Mouse (Mus musculus): ENCODE results near the gene Upf1.

Gene Upf1

DNA sequence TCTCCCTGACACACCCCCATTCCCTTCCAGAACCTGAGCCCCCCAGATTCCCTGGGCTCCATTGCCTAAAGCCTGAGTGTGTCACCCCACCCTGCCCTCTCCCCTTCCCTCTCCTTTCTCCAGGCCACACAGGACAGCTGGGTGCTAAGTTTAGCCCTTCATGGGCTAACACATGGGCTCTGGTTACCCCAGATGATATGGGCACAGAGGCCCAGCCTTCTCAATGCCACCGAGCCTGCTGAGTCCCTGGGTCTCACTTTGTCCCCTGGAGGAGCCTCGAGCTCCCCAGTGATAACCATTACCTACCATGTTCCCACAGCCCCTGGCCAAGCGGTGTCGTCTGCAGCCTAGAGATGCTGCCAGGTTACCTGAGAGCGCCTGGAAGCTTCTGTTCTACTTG lies 35.2 kb downstream of the Upf1 start:
- no peak for DNase-seq

DNA sequence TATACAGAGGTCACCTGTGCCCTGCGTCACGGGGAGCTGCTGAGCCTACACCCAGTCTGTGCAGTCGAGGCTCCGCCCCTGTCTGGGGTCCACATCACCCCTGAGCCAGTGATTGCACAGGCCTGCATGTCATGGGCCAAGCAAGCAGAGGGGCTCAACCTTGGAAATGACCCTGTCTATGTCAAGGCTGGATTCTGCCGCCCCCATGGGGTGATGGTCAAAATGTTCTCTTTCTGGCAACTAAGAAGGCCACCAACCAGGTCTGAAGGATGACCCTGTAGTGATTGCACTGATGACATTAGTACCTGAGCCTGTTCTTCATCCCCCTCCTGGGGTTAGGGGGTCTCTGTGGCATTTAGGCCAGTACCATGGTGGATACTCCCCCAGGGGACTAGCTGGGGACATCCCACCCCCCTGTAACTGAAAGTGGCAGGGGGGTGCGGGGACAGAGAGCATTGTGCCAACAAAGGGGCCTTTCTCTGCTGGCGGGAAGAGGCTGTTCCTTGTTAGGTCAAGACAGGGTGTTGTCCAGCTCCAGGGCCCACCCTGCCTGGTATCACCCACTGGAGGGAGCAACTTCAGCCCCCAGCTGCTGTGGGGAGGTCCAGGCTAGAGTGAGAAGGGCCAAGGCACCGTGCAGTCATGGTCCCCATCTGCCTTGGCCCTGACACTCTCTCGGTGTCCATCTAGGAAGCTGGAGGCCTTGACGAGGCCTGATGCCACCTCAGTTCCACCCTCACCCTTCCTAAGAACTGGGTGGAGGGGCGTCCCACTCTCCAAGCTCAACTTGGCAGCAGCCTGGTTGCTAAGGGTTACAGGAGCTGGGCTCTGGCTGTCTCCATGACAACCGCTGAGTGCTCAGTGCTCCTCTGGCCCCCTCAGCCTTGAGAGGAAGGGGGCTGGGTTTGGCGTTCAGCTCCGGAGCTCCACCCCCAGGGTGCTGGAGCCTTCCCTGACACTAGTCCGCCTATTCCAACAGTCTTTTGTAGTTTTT lies 36.3 kb downstream of the Upf1 start:
- peak in 1 of 2 experiments; percentile 16 for DNase-seq

DNA sequence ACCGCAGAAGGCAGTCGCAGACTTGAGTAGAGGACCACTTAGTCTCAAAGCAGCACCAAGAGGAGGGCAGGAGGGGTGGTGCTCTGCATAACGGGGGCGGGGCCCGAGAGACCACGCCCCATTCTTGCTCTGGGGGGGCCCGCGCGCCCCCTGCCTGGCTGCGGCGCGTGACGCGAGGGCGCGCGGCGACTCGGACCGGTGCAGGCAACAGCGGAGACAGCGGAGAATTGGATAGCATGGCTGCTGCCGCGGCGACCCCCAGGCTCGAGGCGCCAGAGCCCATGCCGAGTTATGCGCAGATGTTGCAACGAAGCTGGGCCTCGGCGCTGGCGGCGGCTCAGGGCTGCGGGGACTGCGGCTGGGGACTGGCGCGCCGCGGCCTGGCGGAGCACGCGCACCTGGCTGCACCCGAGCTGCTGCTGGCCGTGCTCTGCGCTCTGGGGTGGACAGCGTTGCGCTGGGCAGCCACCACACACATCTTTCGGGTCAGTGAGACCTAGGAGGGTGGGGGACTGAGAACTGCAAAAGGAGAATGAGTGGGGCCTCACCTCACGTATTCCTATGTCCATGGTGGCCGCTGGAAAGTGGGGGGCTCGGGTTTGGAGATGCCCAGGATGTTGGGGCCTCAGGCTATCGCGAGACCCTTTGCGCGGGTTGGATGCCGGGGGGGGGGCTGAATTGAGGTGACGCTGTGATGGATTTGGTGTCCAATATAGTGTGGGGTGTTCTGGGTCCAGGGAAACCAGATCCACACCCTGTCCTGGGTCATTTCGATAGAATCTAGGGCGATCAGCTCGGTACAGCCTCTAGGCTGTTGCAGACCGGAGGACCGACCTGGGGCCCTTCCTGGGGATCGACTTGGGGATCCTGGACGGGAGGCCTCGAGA lies 37.2 kb downstream of the Upf1 start, which contains the start of gene Cers1:
TSS of gene Cers1 (plus strand) at position 152 of the 887 bp plus-strand sequence.
- peak; percentile 30 to 60 for DNase-seq

DNA sequence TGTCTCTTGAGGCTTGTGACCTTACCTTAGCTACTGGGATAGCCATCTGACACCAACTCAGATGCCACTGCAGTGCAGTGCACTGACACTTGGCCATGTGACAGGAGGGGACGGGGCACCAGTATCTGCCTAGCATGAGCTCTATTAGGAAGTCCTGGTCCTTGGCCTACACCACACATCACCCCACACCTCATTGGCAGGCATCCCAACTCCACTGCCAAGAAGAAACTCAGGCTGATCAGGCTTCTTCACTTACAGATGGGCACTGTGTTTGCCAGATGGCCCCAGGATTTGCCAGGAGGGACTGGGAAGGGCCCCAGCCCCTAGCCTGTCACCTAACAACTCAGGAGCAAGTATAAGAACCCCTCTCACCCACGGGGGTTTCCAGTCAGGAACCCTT lies 39.7 kb downstream of the Upf1 start:
- DNase-seq, result no peak

DNA sequence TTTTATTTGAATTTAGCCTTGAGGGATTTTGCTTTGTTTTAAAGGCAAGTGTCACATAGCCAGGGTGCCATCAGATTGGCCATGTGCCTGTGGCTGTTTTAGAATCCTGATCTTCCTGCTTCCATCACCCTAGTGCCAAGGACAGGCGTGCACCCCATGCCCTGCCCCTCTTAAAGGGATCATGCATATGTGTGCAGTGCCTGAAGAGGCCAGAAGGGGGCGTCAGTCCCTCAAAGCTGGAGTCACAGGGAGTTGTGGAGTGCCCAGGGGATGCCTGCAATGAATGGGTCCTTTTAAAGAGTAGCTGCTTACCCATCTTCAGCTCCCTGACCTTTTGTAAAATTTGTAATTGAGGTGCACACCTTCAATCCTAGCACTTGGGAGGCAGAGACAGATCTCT lies 43.8 kb downstream of the Upf1 start:
- DNase-seq, result peak in 1 of 2 experiments; percentile 50

DNA sequence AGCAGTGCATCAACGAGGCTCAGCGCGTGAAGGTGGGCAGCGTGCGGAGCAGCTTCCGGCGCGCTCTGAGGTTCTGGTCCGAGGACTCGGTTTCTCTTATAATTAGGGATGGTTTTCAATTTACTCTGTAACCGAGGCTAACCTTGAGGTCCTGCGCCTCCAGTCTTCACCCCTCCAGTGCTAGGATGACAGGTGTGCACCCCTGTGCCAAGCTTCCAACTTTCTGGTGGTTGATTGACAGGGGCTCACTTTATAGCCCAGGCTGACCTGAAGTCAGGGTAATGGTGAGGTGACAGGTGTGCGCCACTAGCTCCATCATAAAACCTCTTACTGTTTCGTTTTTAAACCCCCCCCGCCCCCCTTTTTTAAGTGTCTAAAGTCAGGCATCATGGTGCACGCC lies 50.2 kb downstream of the Upf1 start:
- no peak for DNase-seq

DNA sequence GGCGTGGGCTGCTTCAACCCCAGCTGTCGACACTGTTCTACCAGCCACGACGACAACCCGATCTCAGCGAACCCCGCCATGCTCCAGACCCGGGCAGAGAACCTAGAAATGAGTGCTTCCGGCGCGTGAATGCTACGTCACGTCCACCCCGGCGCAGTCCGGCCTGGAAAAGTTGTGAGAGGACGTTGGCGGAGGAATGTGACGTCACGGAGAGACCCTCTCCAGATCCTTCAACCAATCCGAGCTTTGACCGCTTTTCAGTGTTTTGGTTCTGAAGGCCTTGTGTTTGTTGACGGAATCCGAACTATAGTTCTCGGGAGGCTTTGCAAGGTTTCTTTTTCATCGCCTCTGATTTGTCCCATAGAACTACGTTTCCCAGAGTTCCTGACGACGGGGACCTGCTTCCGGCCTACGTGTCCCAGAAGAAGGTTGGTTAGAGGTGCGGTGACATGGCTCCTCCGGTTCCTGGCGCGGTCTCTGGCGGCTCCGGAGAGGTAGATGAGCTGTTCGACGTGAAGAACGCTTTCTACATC lies 50.7 kb downstream of the Upf1 start, which contains the start of the genes Ddx49 and Cope:
TSS of gene Ddx49 (minus strand) at position 132 of the 533 bp plus-strand sequence.
TSS of gene Cope (plus strand) at position 161 of the 533 bp plus-strand sequence.
- peak; percentile 96 for DNase-seq

DNA sequence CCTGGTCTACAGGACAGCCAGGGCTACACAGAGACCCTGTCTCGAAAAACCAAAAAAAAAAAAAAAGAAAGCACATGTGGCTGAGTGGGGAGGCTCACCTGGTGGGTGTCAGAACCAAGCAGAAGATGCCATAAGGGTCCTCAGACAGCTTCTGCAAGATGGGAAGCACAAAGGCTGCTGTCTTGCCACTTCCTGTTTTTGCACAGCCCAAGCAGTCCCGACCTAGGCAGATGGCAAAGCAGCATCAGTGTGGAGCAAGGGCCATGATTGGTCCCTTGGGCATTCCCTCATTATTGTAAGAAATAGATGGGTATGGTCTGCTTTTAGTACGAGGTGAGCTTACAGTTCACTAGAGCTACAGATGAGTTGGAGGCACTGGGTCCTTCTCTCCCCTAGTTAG lies 52.2 kb downstream of the Upf1 start:
- DNase-seq, result no peak

DNA sequence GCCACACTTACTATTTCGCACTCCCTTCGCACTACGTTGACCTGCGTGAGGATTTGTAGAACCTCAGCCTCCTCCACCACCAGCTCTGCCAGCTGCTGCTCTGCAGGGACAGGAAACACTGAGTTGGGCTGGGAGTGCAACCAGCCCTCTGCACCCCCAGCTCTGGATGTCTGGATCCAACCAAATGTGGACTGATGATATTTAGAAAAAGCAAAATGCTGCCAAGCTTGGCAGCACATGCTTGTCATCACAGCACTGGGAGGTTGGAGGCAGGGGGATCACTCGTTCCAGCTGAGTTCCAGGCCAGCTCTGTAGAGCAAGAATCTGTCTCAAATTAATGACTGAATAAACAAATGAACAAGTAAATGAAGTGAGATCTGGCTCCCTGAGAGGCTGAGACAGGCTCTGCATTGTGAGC lies 59.1 kb downstream of the Upf1 start:
- no peak for DNase-seq

DNA sequence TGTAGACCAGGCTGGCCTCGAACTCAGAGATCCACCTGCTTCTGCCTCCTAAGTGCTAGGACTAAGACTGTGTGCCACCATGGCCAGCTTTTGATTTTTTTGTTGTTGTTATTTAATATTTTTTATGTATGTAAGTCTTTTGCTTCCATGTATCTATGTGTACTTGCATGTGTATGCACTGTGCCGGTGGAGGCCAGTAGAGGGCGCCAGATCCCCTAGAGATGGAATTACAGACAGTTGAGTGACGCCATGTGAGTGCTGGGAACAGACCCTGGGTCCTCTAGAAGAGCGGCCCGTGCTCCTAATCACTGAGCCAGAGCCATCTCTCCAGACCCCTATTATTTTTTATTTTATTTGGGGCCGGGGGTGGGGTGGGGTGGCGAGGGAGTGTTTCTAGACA lies 66.3 kb downstream of the Upf1 start:
- peak in 1 of 2 experiments; percentile 37 for DNase-seq

DNA sequence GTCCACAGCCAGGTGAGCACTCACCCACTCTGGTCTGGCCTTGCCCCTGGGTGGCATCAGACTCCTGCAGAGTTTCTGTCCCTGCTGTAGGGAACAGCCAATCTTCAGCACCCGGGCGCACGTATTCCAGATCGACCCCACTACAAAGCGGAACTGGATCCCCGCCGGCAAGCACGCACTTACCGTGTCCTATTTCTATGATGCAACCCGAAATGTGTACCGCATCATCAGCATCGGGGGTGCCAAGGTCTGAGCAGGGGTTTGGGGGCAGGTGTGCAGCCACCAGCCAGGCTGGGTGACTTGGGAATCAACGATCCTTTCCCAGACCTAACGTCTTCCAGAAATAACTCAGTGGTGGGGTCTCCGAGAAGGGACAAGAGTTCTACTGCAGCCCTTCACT lies 67.8 kb downstream of the Upf1 start:
- DNase-seq, result no peak

DNA sequence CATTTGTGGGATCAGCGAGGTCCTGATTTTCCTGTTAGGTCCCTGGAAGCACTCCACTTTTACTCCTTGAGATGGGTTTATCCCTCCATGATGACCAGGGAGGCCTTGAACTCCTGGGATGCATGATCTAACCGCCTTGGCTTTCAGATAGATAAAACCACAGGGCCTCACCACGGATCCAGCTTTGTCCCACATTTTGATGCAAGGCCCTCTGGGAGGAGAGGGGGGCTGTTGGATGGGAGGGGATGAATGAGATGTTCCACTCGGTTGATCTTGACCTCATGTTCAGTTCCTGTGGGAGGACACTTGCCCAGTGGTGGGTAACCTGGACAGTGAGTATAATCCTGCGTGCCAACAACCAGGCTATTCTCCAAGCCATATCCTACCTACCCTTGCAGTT lies 68.7 kb downstream of the Upf1 start:
- DNase-seq, result no peak

DNA sequence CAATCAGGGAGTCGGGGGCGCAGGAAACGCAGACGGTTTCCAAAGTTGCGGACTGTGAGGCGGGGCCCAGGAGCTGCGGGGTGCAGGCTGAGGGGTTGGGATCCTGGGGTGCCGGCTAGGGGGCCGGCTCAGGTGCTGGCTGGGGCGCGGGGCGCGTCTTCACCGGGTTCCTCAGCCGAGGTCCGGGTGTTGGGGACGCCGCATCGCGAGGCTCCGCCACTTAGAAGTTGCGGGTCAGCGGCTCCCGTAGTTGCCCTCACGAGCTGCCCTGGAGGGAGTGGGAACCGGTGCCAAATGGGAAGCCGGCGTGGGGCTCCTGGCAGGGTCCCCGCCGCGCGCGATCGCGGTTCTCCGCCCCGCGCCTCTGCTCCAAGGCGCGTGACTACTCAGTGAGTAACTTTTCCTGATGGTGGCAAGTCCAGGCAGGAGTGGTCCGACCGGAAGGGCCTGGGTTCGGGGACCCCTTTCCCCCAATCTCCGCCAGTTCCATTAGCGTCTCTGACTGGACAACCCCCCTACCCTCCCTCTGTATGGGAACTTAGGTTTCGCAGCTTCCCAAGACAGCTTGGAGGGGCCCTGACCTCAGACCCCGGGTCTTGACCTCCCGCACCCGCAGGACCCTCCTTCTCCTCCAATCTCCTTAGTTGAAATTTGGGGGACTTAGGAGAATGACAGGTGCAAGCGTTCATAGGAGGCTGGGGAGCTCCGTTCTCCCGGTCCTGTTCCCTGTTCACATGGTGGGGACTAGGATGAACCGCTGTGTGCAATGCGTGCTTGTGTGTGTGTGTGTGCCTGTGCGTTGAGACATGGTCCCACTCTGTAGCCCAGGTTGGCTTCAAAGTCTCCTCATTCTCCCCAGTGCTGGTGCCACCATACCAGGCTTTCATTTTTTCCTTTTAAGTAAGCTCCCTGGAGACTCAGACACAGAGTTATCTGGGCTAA lies 69.7 kb downstream of the Upf1 start:
- DNase-seq, result peak; percentile 12 to 45

DNA sequence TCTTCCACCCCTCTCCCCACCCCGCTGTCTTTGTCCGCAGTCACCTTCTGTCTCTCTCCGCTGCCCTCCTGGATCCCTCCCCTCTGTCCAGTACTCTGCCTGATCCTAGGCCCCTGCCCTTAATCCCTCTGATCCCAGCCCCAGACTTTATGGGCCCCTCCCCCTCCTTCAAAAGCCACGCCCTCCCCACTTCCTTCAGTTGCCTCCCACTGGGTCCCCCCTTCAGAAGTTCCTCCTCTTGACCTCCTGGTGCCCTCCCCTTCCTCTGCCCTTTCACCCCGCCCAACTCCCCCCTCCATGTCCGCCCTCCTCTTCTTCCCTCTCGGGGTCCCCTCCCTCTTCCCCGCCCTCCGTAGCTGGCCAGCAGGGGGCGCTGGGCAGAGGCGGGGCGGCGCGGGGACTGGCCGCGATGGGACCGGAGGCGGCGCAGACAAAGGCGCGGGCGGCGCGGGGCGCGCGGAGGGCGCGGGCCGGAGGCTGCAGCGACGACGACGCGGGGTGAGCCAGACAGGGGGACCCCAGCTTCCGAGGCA lies 70.4 kb downstream of the Upf1 start, which contains the start of gene Homer3:
TSS of gene Homer3 (plus strand) at position 225 of the 533 bp plus-strand sequence.
- DNase-seq, result peak; percentile 92 to 95

Data from kidney, postnatal 36 days (tissue).